Comparison of ENCODE assay signal across 9 mouse cellular contexts in the genomic region with DNA sequence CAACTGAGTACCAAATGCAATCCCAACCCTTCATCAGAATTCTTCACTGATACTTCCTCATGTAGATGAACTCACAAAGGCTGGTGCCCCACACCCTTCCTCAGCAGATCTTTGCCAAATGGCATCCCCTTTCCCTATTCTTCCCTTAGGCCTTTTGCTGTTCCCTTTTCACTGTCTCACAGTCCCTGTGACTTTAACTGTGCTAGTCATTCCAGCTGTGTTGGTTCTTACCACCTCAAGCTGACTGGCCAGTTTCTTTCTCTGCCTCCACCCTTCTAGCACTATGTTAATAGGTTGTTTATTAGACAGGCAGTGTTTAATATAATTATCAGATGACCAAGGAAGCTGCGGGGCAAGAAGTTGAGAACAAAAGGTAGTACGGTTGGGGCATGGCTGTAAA. TPM values are rescaled to one million over a fixed set of nuclear protein-coding genes. Genes with fewer than 3 reads are reported as not detected.
DNase-seq lines count a peak whose midpoint lies in the region; ATAC-seq and TF ChIP-seq lines count a peak whose summit lies in the region.
"Had no signal": no experiment of that assay in that cellular context is flagged by ENCODE, and none has a peak within 500 bp of the region (broad histone marks: within the 10 kb centered on the region; RNA-seq: fewer than 3 reads in every experiment).

No protein-coding gene starts in this region.

- TF ChIP-seq EP300 in ES-Bruce4 (IDR thresholded peaks at IDR 0.05; ENCODE audit: insufficient read depth, low read depth, low read length) = no peak

- peak overlapping the region; percentile 64 for H3K27ac ChIP-seq in ES-Bruce4 (ENCODE audit: insufficient read depth, low read length)
- peak overlapping the region; percentile 82 to 90 for H3K27ac ChIP-seq in heart, embryonic 14.5 days (replicated peaks in 1 of 2; ENCODE audit: control insufficient read depth in 1 of 2, insufficient read depth in 1 of 2, low read depth in 2 of 2, low read length in 2 of 2)
- H3K27ac ChIP-seq in liver, embryonic 15.5 days (replicated peaks) = peak overlapping the region; percentile 97

- peak overlapping the region; percentile 82 for H3K9ac ChIP-seq in ES-Bruce4 (ENCODE audit: low read depth, poor library complexity, severe bottlenecking)
- peak overlapping the region; percentile 83 for H3K9ac ChIP-seq in heart, embryonic 14.5 days (ENCODE audit: low read length)
- peak overlapping the region; percentile 95 for H3K9ac ChIP-seq in liver, embryonic 15.5 days

- peak overlapping the region; percentile 79 for H3K4me3 ChIP-seq in erythroblast, embryonic 14.5 days (replicated peaks)
- H3K4me3 ChIP-seq in ES-Bruce4 (ENCODE audit: low read depth, low read length) = peak overlapping the region; percentile 72
- peak overlapping the region; percentile 57 to 70 for H3K4me3 ChIP-seq in heart, embryonic 14.5 days (ENCODE audit: control insufficient read depth in 1 of 2, insufficient read depth in 1 of 2, low read depth in 1 of 2, low read length in 2 of 2)
- H3K4me3 ChIP-seq in liver, embryonic 15.5 days (replicated peaks) = peak overlapping the region; percentile 85

- no peak for ATAC-seq in erythroblast, adult 5-6 weeks (replicated peaks; ENCODE audit: low FRiP score, poor library complexity, severe bottlenecking)
- ATAC-seq in heart, embryonic 14.5 days (ENCODE audit: insufficient number of reproducible peaks, insufficient read depth, low FRiP score, low read depth) = no peak
- ATAC-seq in liver, embryonic 15.5 days (ENCODE audit: insufficient read depth) = no peak

- 33% methylated on average over 2 of the region's 2 CpGs for WGBS in heart, embryonic 14.5 days
- WGBS in liver, embryonic 15.5 days (ENCODE audit: insufficient replicate concordance) = 8% methylated on average over 2 of the region's 2 CpGs

- TF ChIP-seq CTCF in ES-Bruce4 (IDR thresholded peaks at IDR 0.05; ENCODE audit: low read depth, low read length) = no peak

- H3K36me3 ChIP-seq in erythroblast, embryonic 14.5 days (ENCODE audit: control insufficient read depth) = peaks cover 67% of the 10 kb centered on the region
- peaks cover 20% of the 10 kb centered on the region for H3K36me3 ChIP-seq in ES-Bruce4 (ENCODE audit: control insufficient read depth, insufficient read depth, low read length, poor library complexity, severe bottlenecking)
- peaks cover 31% of the 10 kb centered on the region for H3K36me3 ChIP-seq in heart, embryonic 14.5 days (ENCODE audit: control insufficient read depth, insufficient read depth, low read length)
- H3K36me3 ChIP-seq in liver, embryonic 15.5 days (replicated peaks) = peaks cover 46% of the 10 kb centered on the region

- TF ChIP-seq POLR2A in ES-Bruce4 (IDR thresholded peaks at IDR 0.05; ENCODE audit: insufficient read depth, low read length) = no peak

- H3K4me2 ChIP-seq in heart, embryonic 14.5 days (ENCODE audit: low read length) = peak overlapping the region; percentile 82
- H3K4me2 ChIP-seq in liver, embryonic 15.5 days = peak overlapping the region; percentile 99

- peaks cover 78% of the 10 kb centered on the region for H3K4me1 ChIP-seq in erythroblast, embryonic 14.5 days (ENCODE audit: control insufficient read depth)
- peaks cover 4% of the 10 kb centered on the region for H3K4me1 ChIP-seq in ES-Bruce4 (ENCODE audit: control insufficient read depth, insufficient read depth, low read length)
- peaks cover 19 to 34% of the 10 kb centered on the region in 2 experiments for H3K4me1 ChIP-seq in heart, embryonic 14.5 days (ENCODE audit: control insufficient read depth in 2 of 2, insufficient read depth in 2 of 2, low read length in 2 of 2)
- peaks cover 82% of the 10 kb centered on the region for H3K4me1 ChIP-seq in liver, embryonic 15.5 days (replicated peaks)

- no peak for DNase-seq in frontal cortex, adult 2 months (ENCODE audit: extremely low spot score in 1 of 2, low spot score in 1 of 2)
- no peak for DNase-seq in right cerebral cortex, adult 18-20 months
- no peak for DNase-seq in left cerebral cortex, adult 8-10 months (ENCODE audit: low spot score in 2 of 2)

- H3K9me3 ChIP-seq in erythroblast, embryonic 14.5 days (ENCODE audit: control insufficient read depth, low read length) = peaks cover 2% of the 10 kb centered on the region; the same call in 1 of the 2 replicates
- H3K9me3 ChIP-seq in ES-Bruce4 (replicated peaks; ENCODE audit: control insufficient read depth, insufficient read depth, low read length, poor library complexity, severe bottlenecking) = no peaks in the 10 kb centered on the region
- H3K9me3 ChIP-seq in heart, embryonic 14.5 days (ENCODE audit: control insufficient read depth, low read length) = no peaks in the 10 kb centered on the region
- H3K9me3 ChIP-seq in liver, embryonic 15.5 days (replicated peaks) = no peaks in the 10 kb centered on the region

- no peaks in the 10 kb centered on the region for H3K27me3 ChIP-seq in erythroblast, embryonic 14.5 days (ENCODE audit: control insufficient read depth)
- no peaks in the 10 kb centered on the region for H3K27me3 ChIP-seq in ES-Bruce4 (ENCODE audit: control insufficient read depth, insufficient read depth, low read length, poor library complexity, severe bottlenecking)
- no peaks in the 10 kb centered on the region for H3K27me3 ChIP-seq in heart, embryonic 14.5 days (ENCODE audit: control insufficient read depth, insufficient read depth, low read length)
- no peaks in the 10 kb centered on the region for H3K27me3 ChIP-seq in liver, embryonic 15.5 days

RNA-seq across cellular contexts. Expression of a gene that starts 0.6 kb away (rescaled TPM):
- not detected in 2 replicates for polyA plus RNA-seq in erythroblast, embryonic 14.5 days (2012)
- not detected in 2 replicates for total RNA-seq in erythroblast, adult 5-6 weeks (2015; ENCODE audit: low replicate concordance)
- not detected in 2 replicates for total RNA-seq in erythroblast, adult 5-6 weeks (2017; ENCODE audit: low replicate concordance)
- 4.9 TPM in 1 of 2 replicates, not detected in the other for polyA plus RNA-seq in ES-Bruce4 (2011; ENCODE audit: insufficient read depth, insufficient read length, low read depth, missing spikeins)
- not detected in 2 replicates for polyA plus RNA-seq in heart, embryonic 14.5 days (2014; fragmentation: Nextera tagmentation; extraction: Ambion mirVana)
- polyA plus RNA-seq in liver, embryonic 15.5 days (2015; fragmentation: Nextera tagmentation; extraction: Ambion mirVana) = not detected in 2 replicates
- polyA plus RNA-seq in frontal cortex, adult 2 months (2012; rRNA removed) = not detected in 2 replicates
- 1 to 10 TPM in 1 of 4 experiments, not detected in 3; 1.8 TPM for total RNA-seq in left cerebral cortex, adult 8-10 months (2022)
- total RNA-seq: hematopoietic stem cell, adult 5-6 weeks had no signal

RNA-seq across cellular contexts. Expression of a gene that starts 0.7 kb away (rescaled TPM):
- 111 and 222 TPM in 2 replicates for polyA plus RNA-seq in erythroblast, embryonic 14.5 days (2012)
- 1,192 and 1,430 TPM in 2 replicates for total RNA-seq in erythroblast, adult 5-6 weeks (2015; ENCODE audit: low replicate concordance)
- 2,193 and 2,235 TPM in 2 replicates for total RNA-seq in erythroblast, adult 5-6 weeks (2017; ENCODE audit: low replicate concordance)
- 226 and 237 TPM in 2 replicates for polyA plus RNA-seq in ES-Bruce4 (2011; ENCODE audit: insufficient read depth, insufficient read length, low read depth, missing spikeins)
- polyA plus RNA-seq in heart, embryonic 14.5 days (2014; fragmentation: Nextera tagmentation; extraction: Ambion mirVana) = 792 and 804 TPM in 2 replicates
- 1,960 and 2,082 TPM in 2 replicates for polyA plus RNA-seq in liver, embryonic 15.5 days (2015; fragmentation: Nextera tagmentation; extraction: Ambion mirVana)
- polyA plus RNA-seq in frontal cortex, adult 2 months (2012; rRNA removed) = 318 and 332 TPM in 2 replicates
- total RNA-seq in left cerebral cortex, adult 8-10 months (2022) = 100 to 1,000 TPM; 328 to 384 (median 347) TPM

RNA-seq across cellular contexts. Expression of a gene that starts 0.9 kb away (rescaled TPM):
- 162 and 179 TPM in 2 replicates for polyA plus RNA-seq in erythroblast, embryonic 14.5 days (2012)
- 31.8 and 67.2 TPM in 2 replicates for total RNA-seq in erythroblast, adult 5-6 weeks (2015; ENCODE audit: low replicate concordance)
- total RNA-seq in erythroblast, adult 5-6 weeks (2017; ENCODE audit: low replicate concordance) = 37.4 and 37.9 TPM in 2 replicates
- 79.2 and 88.1 TPM in 2 replicates for polyA plus RNA-seq in ES-Bruce4 (2011; ENCODE audit: insufficient read depth, insufficient read length, low read depth, missing spikeins)
- polyA plus RNA-seq in heart, embryonic 14.5 days (2014; fragmentation: Nextera tagmentation; extraction: Ambion mirVana) = 71.8 and 80.8 TPM in 2 replicates
- polyA plus RNA-seq in liver, embryonic 15.5 days (2015; fragmentation: Nextera tagmentation; extraction: Ambion mirVana) = 101 TPM in 2 replicates
- polyA plus RNA-seq in frontal cortex, adult 2 months (2012; rRNA removed) = 37.5 and 39.7 TPM in 2 replicates
- total RNA-seq in left cerebral cortex, adult 8-10 months (2022) = 10 to 100 TPM; 45.9 to 60.0 (median 49.6) TPM

RNA-seq across cellular contexts. Expression of a gene that starts 9.9 kb away (rescaled TPM):
- 9.6 and 10.3 TPM in 2 replicates for polyA plus RNA-seq in erythroblast, embryonic 14.5 days (2012)
- 6.1 and 6.7 TPM in 2 replicates for total RNA-seq in erythroblast, adult 5-6 weeks (2015; ENCODE audit: low replicate concordance)
- total RNA-seq in erythroblast, adult 5-6 weeks (2017; ENCODE audit: low replicate concordance) = 15.5 and 16.1 TPM in 2 replicates
- polyA plus RNA-seq in ES-Bruce4 (2011; ENCODE audit: insufficient read depth, insufficient read length, low read depth, missing spikeins) = 19.0 and 20.4 TPM in 2 replicates
- polyA plus RNA-seq in heart, embryonic 14.5 days (2014; fragmentation: Nextera tagmentation; extraction: Ambion mirVana) = 10.1 and 10.9 TPM in 2 replicates
- polyA plus RNA-seq in liver, embryonic 15.5 days (2015; fragmentation: Nextera tagmentation; extraction: Ambion mirVana) = 18.2 and 22.1 TPM in 2 replicates
- 52.0 and 106 TPM in 2 replicates for polyA plus RNA-seq in frontal cortex, adult 2 months (2012; rRNA removed)
- 10 to 100 TPM; 39.3 to 88.9 (median 65.7) TPM for total RNA-seq in left cerebral cortex, adult 8-10 months (2022)

RNA-seq across cellular contexts. Expression of a gene that starts 21.8 kb away (rescaled TPM):
- 0.46 and 0.58 TPM in 2 replicates for polyA plus RNA-seq in erythroblast, embryonic 14.5 days (2012)
- total RNA-seq in erythroblast, adult 5-6 weeks (2015; ENCODE audit: low replicate concordance) = 1.9 and 5.0 TPM in 2 replicates
- 1.6 and 6.1 TPM in 2 replicates for total RNA-seq in erythroblast, adult 5-6 weeks (2017; ENCODE audit: low replicate concordance)
- 41.5 and 41.8 TPM in 2 replicates for polyA plus RNA-seq in ES-Bruce4 (2011; ENCODE audit: insufficient read depth, insufficient read length, low read depth, missing spikeins)
- 5.0 and 5.1 TPM in 2 replicates for polyA plus RNA-seq in heart, embryonic 14.5 days (2014; fragmentation: Nextera tagmentation; extraction: Ambion mirVana)
- polyA plus RNA-seq in liver, embryonic 15.5 days (2015; fragmentation: Nextera tagmentation; extraction: Ambion mirVana) = 6.5 and 8.6 TPM in 2 replicates
- 20.7 and 26.0 TPM in 2 replicates for polyA plus RNA-seq in frontal cortex, adult 2 months (2012; rRNA removed)
- total RNA-seq in left cerebral cortex, adult 8-10 months (2022) = 10 to 100 TPM in 2 of 4 experiments, 1 to 10 TPM in 2; 9.0 to 13.0 (median 10.3) TPM
